Mouse (Mus musculus) kidney, postnatal 14 days (tissue): ENCODE results near the gene Ccdc57.
A peak's percentile ranks its signal among the peaks of the same experiment; 100 is the strongest.

Experiments used
- DNase-seq: peaks from one replicate; pipeline ENCODE4 v3.0.0; 2022; ENCODE audit warnings: mixed read lengths

Gene Ccdc57

DNA sequence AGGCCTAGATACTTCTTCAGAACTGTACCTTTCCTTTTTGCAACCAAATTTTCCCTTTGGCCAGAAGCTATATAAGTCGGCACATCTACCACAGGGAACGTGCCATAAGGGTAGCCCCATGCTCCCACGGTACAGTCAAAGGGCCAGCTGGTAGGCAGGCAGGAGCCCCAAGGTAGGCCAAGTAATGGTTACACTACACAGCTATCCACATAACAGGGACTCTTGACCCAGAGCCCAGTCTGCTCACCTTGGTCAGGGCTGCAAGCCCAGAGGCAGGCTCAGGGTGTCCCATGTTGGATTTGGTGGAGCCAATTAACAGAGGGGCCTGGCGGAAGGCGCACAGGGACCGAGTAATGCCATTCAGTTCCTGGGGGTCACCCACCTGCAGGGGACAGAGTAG lies 113.1 kb downstream of the Ccdc57 start:
- no peak for DNase-seq

DNA sequence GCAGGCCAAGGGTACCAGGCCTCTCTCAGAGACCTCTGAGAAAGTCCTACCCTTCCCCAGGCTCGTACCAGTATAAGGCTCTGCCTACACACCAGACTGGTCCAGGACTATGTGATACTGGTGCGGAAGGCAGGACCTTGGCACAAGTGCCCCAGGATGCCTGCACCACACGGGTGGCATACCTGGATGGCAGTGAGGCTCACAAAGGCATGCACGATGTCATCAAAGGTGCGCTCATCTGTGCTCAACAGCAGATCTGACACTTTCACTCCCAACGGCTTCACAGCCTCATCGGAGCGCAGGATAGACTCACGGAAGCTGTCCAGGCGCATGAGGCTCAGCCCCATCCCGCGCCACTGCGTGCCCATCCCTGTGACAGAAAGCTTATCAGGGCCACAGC lies 114.4 kb downstream of the Ccdc57 start:
- DNase-seq = no peak

- DNase-seq = no peak
Observed at GRCm38 (mm10) chr11:120817358-120817757, 115.3 kb downstream of the Ccdc57 start.

GRCm38 (mm10) chr11:120812068-120812467 lies 120.6 kb downstream of the Ccdc57 start:
- no peak for DNase-seq

DNA sequence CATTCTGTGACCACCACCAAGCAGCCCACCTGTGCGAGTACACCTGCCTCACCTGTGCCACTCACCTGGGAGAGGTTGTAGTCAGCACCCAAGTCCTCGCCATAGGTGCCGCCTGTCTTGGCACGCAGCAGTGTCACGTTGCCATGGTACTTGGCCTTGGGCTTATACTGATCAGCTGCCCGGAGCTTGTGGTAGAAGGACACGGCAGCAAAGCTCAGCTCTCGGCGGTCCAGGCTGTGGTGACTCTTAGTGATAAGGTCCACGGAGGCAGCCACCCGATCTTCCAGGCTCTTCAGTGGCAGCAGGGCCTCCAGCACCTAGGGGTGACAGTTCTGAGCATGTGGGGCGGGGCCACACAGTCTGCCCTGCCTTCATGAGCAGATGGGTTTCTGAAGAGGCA lies 124.7 kb downstream of the Ccdc57 start:
- DNase-seq = no peak

DNA sequence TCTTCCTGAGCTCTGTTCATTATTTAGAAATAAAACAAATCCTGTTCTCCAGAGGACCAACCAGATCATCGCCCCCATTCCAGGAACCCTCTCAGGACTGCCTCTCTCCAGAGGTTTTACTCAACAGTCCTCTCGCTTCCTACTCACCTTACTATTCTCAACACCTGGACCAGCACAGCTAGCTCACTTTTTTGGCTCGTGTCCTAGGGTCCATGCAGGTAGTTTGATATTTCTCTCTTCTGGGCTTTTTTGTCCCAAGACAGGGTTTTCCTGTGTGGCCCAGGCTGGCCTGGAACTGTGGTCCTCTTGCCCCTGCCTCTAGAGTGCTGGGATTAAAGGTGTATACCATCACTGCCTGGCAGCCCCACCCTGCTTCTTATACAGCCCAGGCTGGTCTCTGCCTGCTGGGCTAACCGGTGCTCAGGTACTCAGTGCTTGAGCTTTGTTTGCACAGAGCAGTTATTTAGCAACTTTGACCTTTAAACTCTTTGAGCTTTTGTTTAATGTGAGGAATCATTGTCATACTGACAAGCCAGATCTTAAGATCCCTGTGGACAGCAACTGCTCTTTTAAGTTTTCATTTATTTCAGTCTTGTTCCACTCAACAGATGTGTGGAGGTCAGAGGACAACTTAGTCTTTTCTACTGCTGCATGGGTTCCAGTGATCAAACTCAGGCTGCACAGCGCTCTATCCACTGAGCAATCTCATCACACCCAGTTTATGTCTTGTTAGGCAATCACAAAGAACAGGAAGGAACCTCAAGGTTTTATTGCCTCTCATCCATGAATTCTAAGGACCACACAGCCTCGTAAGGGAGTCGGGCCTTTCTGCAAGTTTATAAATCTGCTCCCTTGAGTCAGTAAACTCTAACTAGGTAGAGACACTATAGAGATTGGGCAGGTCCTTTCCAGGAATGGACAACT lies 127.0 kb downstream of the Ccdc57 start:
- no peak for DNase-seq

DNA sequence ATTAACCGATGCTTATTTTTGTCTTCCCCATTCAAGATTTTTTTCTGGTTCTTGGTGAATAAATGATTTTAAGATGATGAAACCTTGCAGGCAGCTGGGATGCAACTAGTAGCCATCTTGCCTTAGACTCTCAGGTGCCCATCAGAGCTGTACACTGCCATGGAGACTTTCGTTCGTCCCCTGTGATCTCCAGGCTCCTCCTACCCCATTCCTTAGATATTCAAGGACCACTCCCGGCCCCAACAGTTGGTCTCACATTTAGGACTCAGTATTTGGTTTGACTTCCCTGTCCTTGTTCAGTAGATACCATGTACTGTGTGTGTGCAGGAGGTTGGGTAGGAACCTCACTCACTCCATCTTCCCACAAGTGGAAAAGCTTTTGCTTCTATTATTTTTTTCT lies 127.9 kb downstream of the Ccdc57 start:
- no peak for DNase-seq

GRCm38 (mm10) chr11:120804274-120804673 lies 128.4 kb downstream of the Ccdc57 start:
- no peak for DNase-seq

DNA sequence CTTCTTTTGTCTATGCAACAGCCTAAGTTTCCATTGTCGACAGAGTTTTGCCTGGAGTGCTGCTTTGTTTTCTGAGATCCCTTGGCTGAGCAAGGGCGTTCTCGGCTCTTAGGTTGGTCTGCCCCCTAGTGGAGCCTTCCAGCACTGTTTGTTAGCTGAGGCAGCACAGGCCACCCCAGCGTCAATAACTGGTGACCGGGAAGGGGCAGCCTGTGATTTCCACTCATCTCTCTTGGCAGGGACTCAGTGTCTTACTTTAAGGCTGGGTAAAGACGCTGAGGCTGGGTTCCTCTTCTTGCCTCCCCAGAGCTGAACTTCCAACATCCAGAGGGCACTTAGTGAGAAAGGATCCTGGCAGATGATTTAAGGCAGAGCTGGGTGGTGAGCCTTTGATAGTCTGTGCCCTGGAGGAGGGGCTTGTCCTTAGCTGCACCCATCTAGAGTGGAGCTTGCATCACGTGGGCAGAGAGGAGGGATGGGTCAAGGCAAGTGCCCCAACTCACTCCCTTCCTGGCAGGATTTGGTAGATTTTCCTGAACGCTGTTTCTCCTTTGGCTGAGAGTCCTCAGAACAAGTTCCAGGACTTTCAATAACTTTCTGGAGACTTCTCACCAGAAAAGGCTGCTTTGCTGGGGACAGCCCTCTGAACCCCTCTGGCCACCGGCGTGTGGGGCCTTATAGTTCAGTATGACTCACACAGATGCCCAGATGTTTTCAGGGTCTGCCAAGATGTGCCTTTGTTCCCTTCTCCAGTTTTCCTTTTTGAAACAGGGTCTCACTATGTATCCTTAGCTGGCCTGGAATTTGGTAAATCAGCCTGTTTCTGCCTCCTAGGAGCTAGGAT lies 132.4 kb downstream of the Ccdc57 start:
- DNase-seq = peak; percentile 93

GRCm38 (mm10) chr11:120799316-120799890 lies 133.3 kb downstream of the Ccdc57 start:
- DNase-seq = no peak

DNA sequence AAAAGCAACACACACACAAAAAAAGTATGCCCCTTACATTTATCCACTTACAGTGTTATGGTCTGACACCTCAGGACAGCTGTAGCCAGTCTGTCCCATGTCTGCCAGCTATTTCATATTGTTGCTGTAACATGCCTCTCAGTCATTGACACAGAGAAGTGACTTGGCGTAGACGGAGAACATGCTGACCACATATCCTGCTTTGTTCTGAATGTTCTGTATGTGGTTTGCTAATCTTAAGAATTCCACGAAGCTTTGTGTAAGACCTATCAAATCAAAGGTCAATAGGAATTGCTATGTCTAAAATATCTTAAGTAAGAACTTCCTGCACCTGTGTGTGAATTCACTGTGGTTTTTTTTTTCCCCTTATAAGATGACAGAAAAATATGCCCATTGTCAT lies 134.4 kb downstream of the Ccdc57 start:
- no peak for DNase-seq

DNA sequence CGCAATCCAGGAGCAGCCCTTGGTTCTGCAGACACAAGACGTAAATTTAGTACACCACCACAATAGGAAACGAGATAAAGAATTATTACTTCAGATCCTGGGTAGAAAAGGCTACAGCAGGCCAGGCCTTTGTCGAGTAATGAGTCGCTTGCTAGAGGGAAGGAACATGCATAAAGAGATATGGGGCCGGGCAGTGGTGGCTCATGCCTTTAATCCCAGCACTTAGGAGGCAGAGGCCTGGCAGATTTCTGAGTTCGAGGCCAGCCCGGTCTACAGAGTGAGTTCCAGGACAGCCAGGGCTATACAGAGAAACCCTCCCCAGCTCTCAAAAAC lies 136.1 kb downstream of the Ccdc57 start:
- DNase-seq = no peak

- peak; percentile 97 for DNase-seq
Observed at GRCm38 (mm10) chr11:120795756-120796613, 136.7 kb downstream of the Ccdc57 start, which contains the start of gene Dus1l. TSS of gene Dus1l (minus strand) at chr11:120796403.

DNA sequence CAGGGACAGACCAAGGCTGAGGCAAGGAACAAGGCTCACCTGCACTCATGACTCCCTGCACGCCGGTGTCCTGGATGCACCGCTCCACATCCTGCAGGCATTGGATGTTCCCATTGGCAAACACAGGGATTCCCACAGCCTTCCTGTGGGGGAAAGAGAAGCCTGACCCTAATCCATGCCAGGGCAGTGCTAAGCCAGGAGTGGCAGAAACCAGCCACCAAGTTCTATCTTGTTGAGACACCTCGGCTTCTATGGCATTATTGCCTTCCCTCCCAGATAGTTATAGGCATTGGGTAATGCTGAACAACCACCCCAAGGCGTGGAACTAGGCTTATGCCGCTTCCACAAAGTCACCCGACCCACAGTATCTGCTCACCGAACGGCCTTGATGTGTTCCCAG lies 140.0 kb downstream of the Ccdc57 start:
- DNase-seq = no peak

GRCm38 (mm10) chr11:120789810-120790209 lies 142.9 kb downstream of the Ccdc57 start:
- no peak for DNase-seq

DNA sequence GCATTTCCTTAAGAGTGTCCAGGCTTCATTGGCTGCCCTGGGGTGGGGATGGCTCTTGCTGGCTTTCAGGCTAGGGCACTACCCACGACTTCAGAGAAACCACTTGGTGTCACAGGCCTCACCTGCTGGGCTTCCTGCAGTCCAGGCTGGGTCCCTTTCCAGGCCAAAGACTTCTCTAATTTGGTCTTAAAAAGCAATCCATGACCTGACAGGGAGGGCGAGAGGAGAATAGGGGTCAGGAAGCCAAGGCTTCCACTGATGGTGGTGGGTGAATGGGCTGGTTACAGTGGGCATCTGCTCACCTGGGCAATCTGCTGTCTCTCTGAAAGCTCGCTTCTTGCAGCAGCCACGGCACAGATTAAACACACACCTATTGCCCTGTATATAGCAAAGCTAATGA lies 143.3 kb downstream of the Ccdc57 start:
- DNase-seq = no peak

DNA sequence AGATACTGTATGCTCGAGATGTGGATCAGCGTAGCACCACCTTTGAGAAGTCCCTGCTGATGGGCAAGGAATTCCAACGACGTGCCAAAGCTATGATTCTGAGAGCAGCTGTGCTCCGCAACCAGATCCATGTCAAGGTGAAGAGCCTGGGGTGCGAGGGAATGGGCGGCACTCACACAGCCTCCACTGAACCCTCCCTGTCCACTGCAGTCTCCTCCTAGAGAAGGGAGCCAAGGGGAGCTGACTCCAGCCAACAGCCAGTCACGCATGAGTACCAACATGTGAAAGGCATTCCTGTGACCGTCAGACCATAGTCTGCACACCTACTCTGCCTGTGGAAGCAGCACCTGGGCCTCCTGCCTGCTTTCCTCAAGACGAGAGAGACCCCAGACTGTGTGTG lies 144.2 kb downstream of the Ccdc57 start:
- peak; percentile 57 for DNase-seq

DNA sequence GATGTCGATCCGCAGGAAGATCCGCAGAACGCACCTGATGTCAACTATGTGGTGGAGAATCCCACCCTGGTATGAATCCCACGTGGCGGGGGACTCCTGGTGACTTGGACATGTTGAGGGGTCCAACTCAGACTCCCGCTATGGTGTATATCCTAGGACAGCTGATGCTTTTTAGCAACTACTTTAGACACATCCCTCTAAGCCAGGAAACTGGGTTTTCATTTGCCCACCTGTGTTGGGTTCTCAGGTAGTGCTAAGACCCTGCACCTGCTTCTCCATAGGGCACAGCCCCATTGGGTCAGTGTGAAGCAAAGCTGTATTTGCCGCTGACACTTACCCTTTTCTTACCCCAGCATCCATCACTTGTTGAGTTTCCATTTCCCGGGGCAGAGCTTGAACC lies 147.5 kb downstream of the Ccdc57 start:
- no peak for DNase-seq

DNA sequence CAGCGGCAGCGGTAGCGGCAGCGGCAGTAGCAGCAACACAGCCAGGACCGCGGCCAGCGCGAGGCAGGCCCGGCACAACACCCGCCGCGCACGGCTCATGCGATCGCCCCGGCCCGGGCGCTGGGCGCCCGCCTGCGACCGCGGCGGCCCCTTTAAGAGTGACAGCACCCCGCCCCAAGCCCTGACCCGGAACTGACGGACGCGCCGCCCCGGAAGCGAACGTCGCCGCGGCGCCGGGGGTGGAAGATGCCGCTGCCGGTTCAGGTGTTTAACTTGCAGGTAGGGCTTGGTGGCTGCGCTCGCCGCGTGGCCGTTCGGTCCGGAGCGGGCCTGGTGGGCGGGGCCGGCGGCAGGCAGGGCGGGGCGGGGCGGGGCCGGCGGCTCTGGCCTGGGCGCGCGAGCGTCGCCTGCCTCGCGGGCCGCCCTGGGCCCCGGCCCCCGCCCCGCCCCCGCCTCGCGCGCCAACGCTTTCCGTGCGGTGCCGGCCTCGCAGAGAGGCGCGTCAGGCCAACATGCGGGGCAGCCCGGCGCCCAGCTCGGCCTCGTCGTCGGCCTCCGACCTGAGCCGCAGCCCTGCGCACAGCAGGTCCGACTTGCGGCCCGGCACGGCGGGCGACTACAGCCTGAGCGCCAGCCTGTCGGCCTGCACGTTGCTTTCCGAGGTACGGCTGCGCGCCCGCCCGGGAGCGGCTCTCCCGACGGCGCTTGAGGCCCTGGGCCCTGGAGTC lies 148.4 kb downstream of the Ccdc57 start, which contains the start of the genes Rfng and Gps1:
Gene Rfng, minus strand, starts transcription at position 144 of the 728 bp plus-strand sequence.
Gene Gps1, plus strand, starts transcription at position 209 of the 728 bp plus-strand sequence.
- DNase-seq = peak; percentile 89

DNA sequence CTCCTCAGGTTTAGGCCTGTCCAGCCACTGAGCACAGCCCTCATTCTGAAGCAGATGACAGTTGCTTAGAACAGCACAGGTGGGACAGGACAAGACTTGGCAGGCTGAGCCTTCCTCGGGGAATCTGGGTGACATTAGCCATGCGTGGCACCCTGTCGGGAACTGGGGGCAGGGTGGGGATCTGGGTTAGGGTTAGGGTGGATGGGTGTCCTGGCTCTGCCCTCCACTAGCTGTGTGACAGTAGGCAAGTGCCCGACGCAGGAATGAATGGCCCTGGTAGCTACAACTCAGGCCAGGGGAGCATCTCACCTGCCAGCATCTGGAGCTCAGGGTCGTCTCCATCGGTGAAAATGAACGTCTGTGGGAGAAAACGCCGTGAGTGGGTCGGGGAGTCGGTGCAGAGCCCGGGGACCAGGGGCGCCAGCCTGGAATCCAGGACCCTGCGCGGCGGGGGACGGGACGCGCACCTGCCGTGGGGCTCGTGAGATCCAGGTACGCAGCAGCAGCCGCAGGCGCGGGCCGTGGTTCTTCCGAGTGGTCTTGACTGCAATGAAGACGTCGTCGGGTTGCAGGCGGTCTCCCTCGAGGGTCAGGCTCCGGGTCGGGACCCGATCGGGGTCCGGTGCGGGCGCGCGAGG lies 149.1 kb downstream of the Ccdc57 start:
- no peak for DNase-seq

DNA sequence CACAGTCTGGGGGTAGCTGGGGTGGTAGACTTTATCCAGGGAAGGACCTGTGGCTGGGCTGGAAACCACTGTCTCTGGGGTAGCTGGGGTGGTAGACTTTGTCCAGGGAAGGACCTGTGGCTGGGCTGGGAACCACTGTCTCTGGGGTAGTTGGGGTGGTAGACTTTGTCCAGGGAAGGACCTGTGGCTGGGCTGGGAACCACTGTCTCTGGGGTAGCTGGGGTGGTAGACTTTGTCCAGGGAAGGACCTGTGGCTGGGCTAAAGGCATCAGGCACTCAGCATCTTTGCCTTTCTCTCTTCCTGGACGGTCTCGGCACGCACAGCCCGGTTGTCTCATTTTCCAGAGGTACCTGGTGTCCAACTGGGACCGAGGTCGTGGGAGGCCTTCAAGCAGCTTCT lies 151.3 kb downstream of the Ccdc57 start:
- peak; percentile 45 for DNase-seq
